Mouse (Mus musculus) E14TG2a.4 (cell line): ENCODE measurements around the gene Ripor3.
"Not testable (repeated sequence)": the region's sequence is repeated elsewhere in the genome, so short reads cannot be mapped to it uniquely, and the experiment has no call there.

Source experiments
- H3K27me3 ChIP-seq: 2 replicates; pipeline ENCODE4 v1.6.1; 2014; ENCODE audit warnings: low read length, control low read depth; ENCODE audit not compliant: insufficient read depth
- H3K36me3 ChIP-seq: 2 replicates; pipeline ENCODE4 v1.6.1; 2014; ENCODE audit warnings: low read length, control low read depth; ENCODE audit not compliant: insufficient read depth
- H3K4me1 ChIP-seq: replicated peaks from 2 replicates; pipeline ENCODE4 v1.6.1; 2014; ENCODE audit warnings: low read depth, low read length, control low read depth
- H3K4me3 ChIP-seq: replicated peaks from 2 replicates; pipeline ENCODE4 v1.5.1; 2014; ENCODE audit warnings: mild to moderate bottlenecking, low read length
- H3K9me3 ChIP-seq: 2 replicates; pipeline ENCODE4 v1.6.1; 2014; ENCODE audit warnings: low read length, control low read depth
- CTCF ChIP-seq: conservative IDR thresholded peaks from 2 replicates; pipeline ENCODE4 v1.5.1; 2014; ENCODE audit warnings: low read length
- NANOG ChIP-seq: IDR thresholded peaks from 2 replicates; pipeline ENCODE4 v1.6.1; 2014; ENCODE audit warnings: borderline replicate concordance, low read length, mixed read lengths
- POU5F1 ChIP-seq: IDR thresholded peaks from 2 replicates; pipeline ENCODE4 v1.6.1; 2014; ENCODE audit warnings: low read length, borderline replicate concordance

Ripor3 gene

GRCm38 (mm10) chr2:168009936-168010668, at the start of gene Ripor3:
Gene Ripor3, minus strand, starts transcription at chr2:168010618.
- Histone ChIP-seq H3K4me3 (no peak within 1 kb of the TSS), H3K9me3 (no peaks in the 10 kb centered on the region), H3K4me1 (peaks cover 27% of the 10 kb centered on the region), H3K36me3 (no peaks in the 10 kb centered on the region), H3K27me3 (peaks cover 5% of the 10 kb centered on the region; the same call in 1 of the 2 replicates)
- TF ChIP-seq CTCF (peak; percentile 54), NANOG (no peak), POU5F1 (no peak)

DNA sequence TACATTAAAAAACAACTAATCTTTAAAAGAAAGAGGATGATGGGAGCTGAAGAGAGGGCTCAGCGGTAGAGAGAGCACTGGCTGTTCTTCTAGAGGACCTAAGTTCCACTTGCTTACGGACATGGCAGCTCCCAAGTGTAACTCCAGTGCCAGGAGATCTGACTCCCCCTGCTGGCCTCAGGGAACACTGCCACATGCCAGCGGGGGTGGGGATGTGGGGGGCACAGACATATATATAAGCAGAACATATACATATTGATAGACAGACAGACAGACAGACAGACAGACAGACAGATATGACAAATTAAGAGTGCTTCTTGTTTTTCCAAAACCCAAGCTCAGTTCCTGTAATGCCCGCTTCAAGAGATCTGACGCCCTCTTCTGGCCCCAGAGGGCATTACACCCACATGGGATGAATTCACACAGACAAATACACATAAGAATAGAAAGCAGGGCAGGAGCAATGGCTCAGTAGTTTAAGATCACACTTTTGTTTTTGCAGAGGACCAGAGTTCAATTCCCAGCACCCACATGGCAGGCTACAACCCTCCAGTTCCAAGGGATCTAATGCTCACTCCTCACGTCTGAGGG, 48.9 kb upstream of the Ripor3 start:
- Histone ChIP-seq H3K36me3 (no peaks in the 10 kb centered on the region), H3K4me1 (peaks cover 52% of the 10 kb centered on the region), H3K4me3 (peak overlapping the region; percentile 32; the same call in 1 of the 2 replicates), H3K27me3 (peaks cover 15% of the 10 kb centered on the region), H3K9me3 (no peaks in the 10 kb centered on the region)
- no peak for TF ChIP-seq NANOG
- peak; percentile 95 for TF ChIP-seq CTCF

- Histone ChIP-seq H3K27me3 (peaks cover 15% of the 10 kb centered on the region), H3K36me3 (no peaks in the 10 kb centered on the region), H3K9me3 (no peaks in the 10 kb centered on the region), H3K4me3 (peak overlapping the region; percentile 32; the same call in 1 of the 2 replicates), H3K4me1 (peaks cover 52% of the 10 kb centered on the region)
- TF ChIP-seq CTCF (no peak), NANOG (no peak), POU5F1 (no peak)
Observed at GRCm38 (mm10) chr2:168058488-168059199, 48.2 kb upstream of the Ripor3 start.

DNA sequence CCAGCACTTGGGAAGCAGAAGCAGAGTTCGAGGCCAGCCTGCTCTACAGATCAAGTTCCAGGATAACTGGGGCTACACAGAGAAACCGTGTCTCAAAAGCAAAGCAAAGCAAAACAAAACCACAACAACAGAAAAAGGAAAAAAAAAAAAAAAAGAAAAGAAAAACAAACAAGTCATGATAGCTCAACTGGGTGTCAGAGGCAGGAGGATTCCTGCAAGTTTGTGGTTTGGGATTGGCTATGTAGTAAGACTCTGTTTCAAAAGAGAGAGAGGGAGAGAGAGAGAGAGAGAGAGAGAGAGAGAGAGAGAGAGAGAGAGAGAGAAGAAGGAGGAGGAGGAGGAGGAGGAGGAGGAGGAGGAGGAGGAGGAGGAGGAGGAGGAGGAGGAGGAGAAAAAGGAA, 47.5 kb upstream of the Ripor3 start:
- not testable (repeated sequence) for H3K9me3 ChIP-seq, H3K36me3 ChIP-seq, H3K4me3 ChIP-seq
- peaks cover 15% of the 10 kb centered on the region for H3K27me3 ChIP-seq
- H3K4me1 ChIP-seq = peaks cover 52% of the 10 kb centered on the region

- H3K27me3 ChIP-seq = peaks cover 21% of the 10 kb centered on the region
- TF ChIP-seq POU5F1 (no peak), CTCF (no peak), NANOG (no peak)
- H3K4me3 ChIP-seq = no peak overlapping the region
- no peaks in the 10 kb centered on the region for H3K36me3 ChIP-seq
- peaks cover 44% of the 10 kb centered on the region for H3K4me1 ChIP-seq
- H3K9me3 ChIP-seq = no peaks in the 10 kb centered on the region
Observed at GRCm38 (mm10) chr2:168056666-168056933, 46.2 kb upstream of the Ripor3 start.

GRCm38 (mm10) chr2:168055910-168056665, 45.7 kb upstream of the Ripor3 start:
- TF ChIP-seq POU5F1 (no peak), CTCF (no peak), NANOG (no peak)
- H3K4me1 ChIP-seq = peaks cover 39% of the 10 kb centered on the region
- H3K4me3 ChIP-seq = no peak overlapping the region
- H3K27me3 ChIP-seq = peaks cover 26% of the 10 kb centered on the region
- H3K36me3 ChIP-seq = no peaks in the 10 kb centered on the region
- no peaks in the 10 kb centered on the region for H3K9me3 ChIP-seq

DNA sequence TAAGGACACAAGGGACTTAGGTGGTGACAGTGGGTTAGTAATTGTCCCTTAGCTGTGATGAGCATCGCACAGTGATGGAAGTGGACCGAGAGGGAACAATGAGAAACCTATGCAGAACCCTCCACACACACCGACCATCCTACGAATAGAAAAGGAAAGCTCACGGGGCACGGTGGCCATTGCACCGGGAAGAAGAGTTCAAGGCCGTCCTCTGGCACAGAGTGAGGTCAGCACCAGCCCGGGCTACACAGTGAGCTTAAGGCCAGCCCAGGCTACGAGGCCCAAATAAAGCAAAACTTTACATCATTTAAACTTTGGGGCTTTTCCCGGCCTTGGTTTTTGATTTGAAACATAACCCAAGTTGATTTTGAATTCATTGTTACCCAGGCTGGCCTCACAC, 43.7 kb upstream of the Ripor3 start:
- TF ChIP-seq CTCF (no peak), NANOG (no peak), POU5F1 (no peak)
- Histone ChIP-seq H3K36me3 (no peaks in the 10 kb centered on the region), H3K27me3 (peaks cover 44% of the 10 kb centered on the region)

DNA sequence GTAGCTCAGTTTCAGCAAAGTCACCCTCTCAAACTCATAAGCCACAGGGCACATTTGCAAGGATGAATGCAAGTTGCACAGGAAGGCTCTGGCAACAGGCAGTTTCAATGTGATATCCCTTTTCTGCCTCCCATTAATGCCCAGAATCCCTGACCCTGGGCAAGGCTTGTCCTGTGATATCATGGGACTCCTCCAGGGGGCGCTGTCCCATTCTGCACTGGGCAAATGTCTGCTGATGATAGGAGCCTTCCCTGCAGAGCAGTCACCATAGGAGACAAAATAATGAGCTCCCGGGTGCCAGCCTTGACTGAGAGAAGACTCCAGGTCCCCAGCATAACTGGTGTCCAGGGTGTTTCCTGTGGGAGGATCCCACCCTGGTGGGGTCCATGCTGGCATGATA, 42.3 kb upstream of the Ripor3 start:
- Histone ChIP-seq H3K27me3 (peaks cover 56% of the 10 kb centered on the region), H3K4me1 (peaks cover 27% of the 10 kb centered on the region), H3K4me3 (no peak overlapping the region), H3K36me3 (no peaks in the 10 kb centered on the region), H3K9me3 (no peaks in the 10 kb centered on the region)
- TF ChIP-seq CTCF = peak; percentile 96
- no peak for TF ChIP-seq POU5F1
- no peak for TF ChIP-seq NANOG

More for the DNA sequence above, 43.7 kb upstream of the Ripor3 start:
- Histone ChIP-seq H3K4me1 (peaks cover 31% of the 10 kb centered on the region), H3K9me3 (no peaks in the 10 kb centered on the region), H3K4me3 (no peak overlapping the region)
